Mouse (Mus musculus) intestine, embryonic 15.5 days (tissue): ENCODE results near the gene Jph2. TPM values are rescaled to one million over a fixed set of nuclear protein-coding genes. Genes with fewer than 3 reads are reported as not detected.

ENCODE experiments used
- ATAC-seq: fragments of 200-750 bp; cut with Nextera tagmentation; 2 replicates; pipeline ENCODE4 v1.8.0; 2017; ENCODE audit warnings: moderate TSS enrichment, moderate library complexity
- H3K27ac ChIP-seq: fragments of 300-500 bp; sonication (generic); 2 replicates; pipeline ENCODE4 v1.5.1; 2015; ENCODE audit warnings: mild to moderate bottlenecking, inconsistent platforms
- H3K27me3 ChIP-seq: fragments of 300-500 bp; sonication (generic); replicated peaks from 2 replicates; pipeline ENCODE4 v1.6.1; 2015; ENCODE audit warnings: inconsistent platforms
- H3K36me3 ChIP-seq: fragments of 300-500 bp; sonication (generic); 2 replicates; pipeline ENCODE4 v1.6.1; 2015; ENCODE audit warnings: inconsistent platforms
- H3K4me1 ChIP-seq: fragments of 300-500 bp; sonication (generic); replicated peaks from 2 replicates; pipeline ENCODE4 v1.6.1; 2015; ENCODE audit warnings: inconsistent platforms
- H3K4me2 ChIP-seq: fragments of 300-500 bp; sonication (generic); replicated peaks from 2 replicates; pipeline ENCODE4 v1.6.1; 2015; ENCODE audit warnings: mild to moderate bottlenecking, inconsistent platforms
- H3K4me3 ChIP-seq: fragments of 300-500 bp; sonication (generic); replicated peaks from 2 replicates; pipeline ENCODE4 v1.5.1; 2015; ENCODE audit warnings: inconsistent platforms
- H3K9ac ChIP-seq: fragments of 300-500 bp; sonication (generic); 2 replicates; pipeline ENCODE4 v1.6.1; 2015; ENCODE audit warnings: inconsistent platforms
- H3K9me3 ChIP-seq: fragments of 300-500 bp; sonication (generic); 2 replicates; pipeline ENCODE4 v1.6.1; 2016; ENCODE audit warnings: inconsistent platforms
- WGBS: fragments of 180-500 bp; shearing (Covaris S2); methylation state at CpG from one replicate; pipeline ENCODE4 v1.1.7; 2015; 5-methylcytosine and 5-hydroxymethylcytosine counted together
- polyA plus RNA-seq: library from polyadenylated mRNA; unstranded; fragments of >200 nt; fragmentation: Nextera tagmentation; extraction: Ambion mirVana; gene quantifications from 2 replicates; pipeline ENCODE4 v1.2.1, GENCODE M21; 2015

Gene Jph2
- polyA plus RNA-seq, 1 experiment from 2014 or later = 9.8 TPM

DNA sequence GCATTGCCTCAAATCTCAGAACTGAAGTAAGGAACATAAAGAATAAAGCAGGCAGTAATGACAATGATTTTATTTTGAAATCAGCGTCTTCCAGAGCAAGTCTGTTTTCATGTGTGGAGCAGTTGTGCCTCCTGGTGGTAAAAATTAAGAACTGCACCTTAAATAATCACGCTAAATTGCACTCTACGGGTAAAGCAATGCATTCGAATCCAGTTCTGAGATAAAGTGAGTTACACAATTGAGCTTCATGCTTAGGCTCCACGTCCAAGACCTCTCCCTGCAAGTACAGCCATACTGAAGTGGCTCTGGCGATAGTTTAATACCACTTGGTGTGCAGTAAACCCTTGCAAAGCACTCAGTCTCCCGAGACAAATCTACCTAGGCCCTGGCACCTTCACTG is 67.1 kb downstream of the Jph2 start:
- H3K27me3 ChIP-seq = 0 out of 2 replicates have a peak, but pooled peaks cover 1% of the 10 kb centered on the region
- no peak overlapping the region for H3K4me2 ChIP-seq
- 23% methylated on average over 7 of the region's 7 CpGs for WGBS
- H3K9ac ChIP-seq = no peak overlapping the region
- no peak overlapping the region for H3K4me3 ChIP-seq
- H3K4me1 ChIP-seq = no peaks in the 10 kb centered on the region
- no peak overlapping the region for H3K27ac ChIP-seq
- no peak; the same call in 1 of the 2 replicates for ATAC-seq
- H3K9me3 ChIP-seq = no peaks in the 10 kb centered on the region
- no peaks in the 10 kb centered on the region for H3K36me3 ChIP-seq

DNA sequence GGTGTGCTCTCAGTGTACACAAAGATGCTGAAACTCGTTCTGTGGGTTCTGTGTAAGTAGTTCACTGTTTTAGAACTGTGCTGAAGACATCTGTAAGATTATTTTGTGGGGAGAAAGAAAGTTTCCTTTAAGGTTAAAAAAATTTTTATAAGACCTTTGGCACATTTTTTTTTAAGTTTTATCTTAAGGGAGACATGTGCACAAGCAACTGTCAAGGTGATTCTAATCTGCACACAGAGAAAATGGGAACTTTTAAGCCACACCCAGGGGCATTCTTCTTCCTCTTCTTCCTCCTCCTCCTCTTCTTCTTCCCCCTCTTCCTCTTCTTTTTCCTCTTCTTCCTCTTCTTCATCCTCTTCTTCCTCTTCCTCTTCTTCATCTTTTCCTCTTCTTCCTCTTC is 74.6 kb downstream of the Jph2 start:
- Histone ChIP-seq H3K27me3 (no peaks in the 10 kb centered on the region), H3K4me3 (no peak overlapping the region), H3K4me2 (no peak overlapping the region), H3K36me3 (no peaks in the 10 kb centered on the region), H3K9ac (no peak overlapping the region), H3K9me3 (no peaks in the 10 kb centered on the region), H3K4me1 (no peaks in the 10 kb centered on the region), H3K27ac (no peak overlapping the region)
- ATAC-seq = no peak
- 11% methylated on average over 1 of the region's 1 CpGs for WGBS

- no peak overlapping the region for H3K9ac ChIP-seq
- no peaks in the 10 kb centered on the region for H3K9me3 ChIP-seq
- ATAC-seq = no peak
- H3K4me3 ChIP-seq = no peak overlapping the region
- no peak overlapping the region for H3K27ac ChIP-seq
- no peaks in the 10 kb centered on the region for H3K36me3 ChIP-seq
- H3K4me1 ChIP-seq = no peaks in the 10 kb centered on the region
- 77% methylated on average over 3 of the region's 3 CpGs for WGBS
- no peak overlapping the region for H3K4me2 ChIP-seq
- H3K27me3 ChIP-seq = no peaks in the 10 kb centered on the region
These were observed 79.0 kb downstream of the Jph2 start for GRCm38 (mm10) chr2:163318777-163319176.

DNA sequence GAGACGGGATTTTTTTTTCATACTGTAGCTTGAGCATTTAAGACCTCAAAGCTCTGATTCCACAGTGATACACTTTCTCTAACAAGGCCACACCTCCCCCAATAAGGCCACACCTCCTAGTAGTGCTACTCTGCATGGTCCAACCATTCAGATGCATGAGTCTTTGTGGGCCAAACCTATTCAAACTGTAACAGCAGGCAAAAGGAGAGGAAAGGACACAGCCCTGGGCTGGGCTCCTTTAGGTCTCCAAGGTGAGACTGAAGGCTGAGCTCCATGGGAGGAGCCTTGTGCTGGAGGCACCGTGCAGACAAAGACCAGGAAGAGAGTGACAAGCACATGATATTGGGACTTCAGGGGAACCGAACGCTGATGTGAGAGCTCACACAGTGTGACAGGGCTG is 80.5 kb downstream of the Jph2 start:
- Histone ChIP-seq H3K4me3 (no peak overlapping the region), H3K9ac (no peak overlapping the region), H3K27ac (no peak overlapping the region), H3K4me2 (no peak overlapping the region), H3K9me3 (no peaks in the 10 kb centered on the region), H3K27me3 (no peaks in the 10 kb centered on the region), H3K4me1 (no peaks in the 10 kb centered on the region), H3K36me3 (no peaks in the 10 kb centered on the region)
- no peak for ATAC-seq
- WGBS = 65% methylated on average over 4 of the region's 4 CpGs

DNA sequence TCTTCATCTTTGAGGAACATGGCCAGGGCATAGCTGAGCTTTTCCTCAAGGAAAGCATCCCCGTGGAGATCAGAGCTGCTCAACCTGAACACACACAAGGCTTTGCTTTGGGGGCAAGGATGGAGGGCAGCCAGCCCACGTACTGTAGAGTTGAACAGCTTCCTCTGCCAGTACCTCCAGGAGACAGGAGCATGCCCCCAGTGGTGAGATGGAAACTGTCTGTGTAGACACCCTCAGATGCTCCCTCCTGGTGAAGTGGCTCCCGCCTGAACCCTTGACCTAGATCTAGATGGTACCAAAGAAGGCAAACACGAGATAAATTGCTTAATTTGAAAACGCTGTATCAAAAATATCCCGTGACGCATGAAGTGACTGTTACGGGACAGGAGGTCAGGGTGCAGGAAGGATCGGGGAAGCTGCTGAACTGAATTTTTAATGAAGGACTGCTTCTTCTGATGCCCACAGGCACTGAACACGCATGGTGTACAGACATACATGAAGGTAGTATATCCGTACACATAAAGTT is 87.6 kb downstream of the Jph2 start:
- WGBS = 72% methylated on average over 11 of the region's 11 CpGs
- Histone ChIP-seq H3K27me3 (no peaks in the 10 kb centered on the region), H3K36me3 (no peaks in the 10 kb centered on the region), H3K4me3 (no peak overlapping the region), H3K9me3 (no peaks in the 10 kb centered on the region), H3K4me1 (no peaks in the 10 kb centered on the region), H3K27ac (no peak overlapping the region), H3K4me2 (no peak overlapping the region), H3K9ac (no peak overlapping the region)
- no peak for ATAC-seq

DNA sequence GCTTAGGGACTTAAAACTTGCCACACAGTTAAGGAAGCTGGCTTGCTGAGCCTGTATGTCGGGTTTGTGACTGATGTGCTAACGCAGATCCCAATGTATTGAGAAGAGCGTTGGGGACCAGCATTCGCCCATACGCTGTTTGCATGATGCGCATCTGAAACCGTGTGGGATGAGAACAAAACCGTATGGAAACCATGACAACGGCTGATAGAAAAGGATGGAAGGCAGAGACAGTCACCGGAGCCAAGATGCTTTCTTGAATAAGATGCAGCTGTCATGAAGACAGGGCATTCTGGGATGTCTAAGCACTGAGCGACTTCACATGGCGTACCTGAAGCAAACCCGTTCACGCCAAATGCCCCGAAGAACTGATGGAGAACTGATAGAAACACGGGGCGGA is 88.4 kb downstream of the Jph2 start:
- Histone ChIP-seq H3K4me1 (no peaks in the 10 kb centered on the region), H3K27me3 (no peaks in the 10 kb centered on the region), H3K9ac (no peak overlapping the region), H3K9me3 (no peaks in the 10 kb centered on the region), H3K4me2 (no peak overlapping the region), H3K36me3 (no peaks in the 10 kb centered on the region), H3K27ac (no peak overlapping the region), H3K4me3 (no peak overlapping the region)
- no peak for ATAC-seq
- 91% methylated on average over 17 of the region's 17 CpGs for WGBS

- Histone ChIP-seq H3K4me1 (peaks cover 9% of the 10 kb centered on the region; the same call in 1 of the 2 replicates), H3K27ac (no peak overlapping the region), H3K9me3 (no peaks in the 10 kb centered on the region), H3K4me3 (no peak overlapping the region), H3K4me2 (no peak overlapping the region), H3K9ac (no peak overlapping the region), H3K36me3 (no peaks in the 10 kb centered on the region), H3K27me3 (0 out of 2 replicates have a peak, but pooled peaks cover 3% of the 10 kb centered on the region)
- ATAC-seq = no peak
- WGBS = 62% methylated on average over 9 of the region's 9 CpGs
These were observed 94.8 kb downstream of the Jph2 start for GRCm38 (mm10) chr2:163303037-163303436.

DNA sequence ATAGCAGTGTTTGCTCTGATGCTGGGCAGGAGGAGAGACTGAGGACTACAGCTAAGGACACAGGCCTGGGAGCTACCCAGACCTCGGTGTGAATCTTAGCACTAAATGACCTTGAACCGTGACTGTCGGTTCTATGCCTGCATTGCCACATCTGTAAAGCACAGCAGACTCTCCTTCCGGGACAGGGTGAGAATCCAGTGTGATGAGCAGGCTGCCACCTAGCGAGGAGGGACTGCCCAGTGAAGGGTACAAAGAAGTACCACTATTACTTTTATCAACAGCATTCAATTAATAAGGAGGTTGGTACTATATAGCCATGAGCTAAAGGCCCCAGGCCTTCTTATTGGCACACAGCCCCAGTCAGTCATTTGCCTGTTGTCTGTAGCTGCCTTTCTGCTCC is 96.2 kb downstream of the Jph2 start:
- H3K36me3 ChIP-seq = no peaks in the 10 kb centered on the region
- H3K9ac ChIP-seq = no peak overlapping the region
- no peaks in the 10 kb centered on the region for H3K9me3 ChIP-seq
- peaks cover 9% of the 10 kb centered on the region; the same call in 1 of the 2 replicates for H3K4me1 ChIP-seq
- H3K27ac ChIP-seq = no peak overlapping the region
- no peak overlapping the region for H3K4me2 ChIP-seq
- H3K4me3 ChIP-seq = no peak overlapping the region
- 0 out of 2 replicates have a peak, but pooled peaks cover 3% of the 10 kb centered on the region for H3K27me3 ChIP-seq
- 42% methylated on average over 5 of the region's 5 CpGs for WGBS
- no peak for ATAC-seq

DNA sequence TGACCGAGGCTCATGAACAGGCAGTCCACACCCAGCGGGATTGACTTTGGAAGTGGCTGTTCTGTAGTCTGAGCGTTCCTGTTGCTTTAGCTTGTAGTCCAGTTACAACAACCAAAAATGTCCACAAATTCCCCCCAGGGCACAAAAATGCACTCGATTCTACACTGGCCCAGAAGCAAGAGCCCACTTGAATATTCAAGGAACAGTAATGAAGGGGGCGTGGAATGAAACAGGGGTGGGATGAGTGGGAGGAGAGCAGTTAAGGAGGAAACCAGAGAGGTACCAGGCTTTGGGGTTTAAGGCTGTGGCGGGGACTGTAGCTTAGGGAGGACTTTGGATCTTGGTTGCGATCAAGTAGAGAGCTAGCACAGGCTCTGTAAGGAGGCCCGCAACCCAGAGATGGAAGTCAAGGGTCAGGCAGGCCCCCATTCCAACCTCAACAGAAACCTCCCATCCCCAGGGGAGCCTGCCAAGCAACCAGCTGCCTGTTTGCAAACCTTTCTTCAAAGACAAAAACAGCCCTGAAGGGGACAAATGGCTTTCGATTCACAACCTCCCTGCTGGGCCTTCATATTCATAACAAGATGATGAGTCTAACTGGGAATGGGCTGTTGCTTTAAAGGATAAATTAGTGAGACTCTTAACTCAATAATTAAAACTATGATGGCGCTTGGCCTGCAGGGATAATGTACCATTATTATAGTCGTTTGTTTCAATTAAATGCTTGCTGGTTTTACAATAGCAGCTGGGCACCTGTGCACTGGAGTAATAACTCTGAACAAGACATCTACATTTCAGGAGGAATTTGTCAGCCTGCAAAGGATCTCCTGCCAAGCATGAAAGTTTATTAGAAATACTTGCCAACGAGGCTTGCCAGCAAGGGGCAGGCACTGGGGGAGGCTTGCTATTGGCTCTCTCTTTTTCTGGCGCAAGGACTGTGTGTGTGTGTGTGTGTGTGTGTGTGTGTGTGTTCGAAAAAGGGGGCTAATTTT is 97.4 kb downstream of the Jph2 start:
- no peak overlapping the region for H3K4me2 ChIP-seq
- WGBS = 50% methylated on average over 14 of the region's 14 CpGs
- H3K9me3 ChIP-seq = no peaks in the 10 kb centered on the region
- H3K4me3 ChIP-seq = no peak overlapping the region
- H3K4me1 ChIP-seq = peaks cover 9% of the 10 kb centered on the region; the same call in 1 of the 2 replicates
- H3K9ac ChIP-seq = no peak overlapping the region
- H3K27ac ChIP-seq = no peak overlapping the region
- no peak for ATAC-seq
- no peaks in the 10 kb centered on the region for H3K36me3 ChIP-seq
- H3K27me3 ChIP-seq = 0 out of 2 replicates have a peak, but pooled peaks cover 3% of the 10 kb centered on the region

- Histone ChIP-seq H3K27ac (no peak overlapping the region), H3K4me3 (no peak overlapping the region), H3K4me1 (peaks cover 9% of the 10 kb centered on the region; the same call in 1 of the 2 replicates), H3K27me3 (no peaks in the 10 kb centered on the region), H3K9me3 (no peaks in the 10 kb centered on the region), H3K9ac (no peak overlapping the region), H3K4me2 (no peak overlapping the region), H3K36me3 (no peaks in the 10 kb centered on the region)
- no peak for ATAC-seq
- WGBS = 59% methylated on average over 11 of the region's 11 CpGs
These were observed 100.7 kb downstream of the Jph2 start for GRCm38 (mm10) chr2:163296999-163297630.

- Histone ChIP-seq H3K4me2 (peak overlapping the region; percentile 66), H3K27me3 (peaks cover 4% of the 10 kb centered on the region; the same call in 1 of the 2 replicates), H3K4me1 (peaks cover 22% of the 10 kb centered on the region), H3K4me3 (peak overlapping the region; percentile 9; the same call in 1 of the 2 replicates), H3K9ac (peak overlapping the region; percentile 24; the same call in 1 of the 2 replicates), H3K9me3 (no peaks in the 10 kb centered on the region), H3K27ac (0 out of 2 replicates have a peak overlapping the region, but pooled peaks have one; percentile 33), H3K36me3 (no peaks in the 10 kb centered on the region)
- peak; percentile 52 for ATAC-seq
- 1% methylated on average over 21 of the region's 21 CpGs for WGBS
These were observed 108.9 kb downstream of the Jph2 start for GRCm38 (mm10) chr2:163288881-163289379.
